Mouse (Mus musculus) MEL (cell line): ENCODE results near the gene Zfp768. TPM values are rescaled to one million over a fixed set of nuclear protein-coding genes. Genes with fewer than 3 reads are reported as not detected.
A peak's percentile ranks its signal among the peaks of the same experiment; 100 is the strongest.
"Not testable (repeated sequence)": the region's sequence is repeated elsewhere in the genome, so short reads cannot be mapped to it uniquely, and the experiment has no call there.

Experiments used
- DNase-seq: peaks from one replicate; pipeline ENCODE4 v3.0.0; 2011; ENCODE audit warnings: low read depth, low spot score
- H3K27ac ChIP-seq: 2 replicates; pipeline ENCODE4 v1.5.1; 2012; ENCODE audit warnings: low read depth, mild to moderate bottlenecking, control low read depth, low read length, moderate library complexity; ENCODE audit not compliant: control insufficient read depth
- H3K27me3 ChIP-seq, 2 experiments: fragments of 150-350 bp in 1 of 2; sonication (generic) in 1 of 2; 2 replicates each; pipeline ENCODE4 v1.6.1; 2012; ENCODE audit warnings: low read length in 2 of 2, mild to moderate bottlenecking in 2 of 2, improper control_type of control experiment in 1 of 2, moderate library complexity in 1 of 2; ENCODE audit not compliant: insufficient read depth in 2 of 2, control insufficient read depth in 1 of 2
- H3K36me3 ChIP-seq, 2 experiments: 2 replicates each; pipeline ENCODE4 v1.6.1; 2012 to 2014; ENCODE audit warnings: low read length in 2 of 2, improper control_type of control experiment in 1 of 2, inconsistent platforms in 1 of 2, mild to moderate bottlenecking in 1 of 2; ENCODE audit not compliant: insufficient read depth in 2 of 2, control insufficient read depth in 1 of 2
- H3K4me1 ChIP-seq, 2 experiments: fragments of 150-350 bp in 1 of 2; sonication (generic) in 1 of 2; 2 replicates each; pipeline ENCODE4 v1.6.1; 2012; ENCODE audit warnings: low read length in 2 of 2, improper control_type of control experiment in 1 of 2, mild to moderate bottlenecking in 1 of 2; ENCODE audit not compliant: insufficient read depth in 2 of 2, control insufficient read depth in 1 of 2
- H3K4me3 ChIP-seq, 2 experiments: fragments of 150-350 bp in 1 of 2; sonication (generic) in 1 of 2; 2 replicates each; pipeline ENCODE4 v1.5.1; 2012; ENCODE audit warnings: low read depth in 2 of 2, low read length in 2 of 2, mild to moderate bottlenecking in 2 of 2, moderate library complexity in 2 of 2, control low read depth in 1 of 2, improper control_type of control experiment in 1 of 2; ENCODE audit not compliant: control insufficient read depth in 1 of 2, insufficient read depth in 1 of 2
- H3K79me2 ChIP-seq: 2 replicates; pipeline ENCODE4 v1.6.1; 2012; ENCODE audit warnings: mild to moderate bottlenecking, low read length, moderate library complexity; ENCODE audit not compliant: control insufficient read depth, poor library complexity, insufficient read depth
- H3K9ac ChIP-seq: 2 replicates; pipeline ENCODE4 v1.6.1; 2012; ENCODE audit warnings: low read depth, mild to moderate bottlenecking, control low read depth, low read length, moderate library complexity; ENCODE audit not compliant: control insufficient read depth, poor library complexity, severe bottlenecking
- H3K9me3 ChIP-seq: fragments of 150-350 bp; sonication (generic); replicated peaks from 2 replicates; pipeline ENCODE4 v1.6.1; 2012; ENCODE audit warnings: mild to moderate bottlenecking, low read length, improper control_type of control experiment, moderate library complexity; ENCODE audit not compliant: insufficient read depth
- BHLHE40 ChIP-seq: IDR thresholded peaks from 2 replicates; pipeline ENCODE4 v1.6.1; 2012; ENCODE audit warnings: low read depth, mild to moderate bottlenecking, inconsistent platforms, low read length, improper control_type of control experiment, borderline replicate concordance
- CHD2 ChIP-seq: IDR thresholded peaks from 2 replicates; pipeline ENCODE4 v1.6.1; 2011; ENCODE audit warnings: low read length, improper control_type of control experiment
- CTCF ChIP-seq, 3 experiments: IDR thresholded peaks in 2 of 3; conservative IDR thresholded peaks in 1 of 3; 2 replicates each; pipeline ENCODE4 v1.5.1; 2011 to 2012; ENCODE audit warnings: low read length in 3 of 3, low read depth in 2 of 3, mild to moderate bottlenecking in 2 of 3, improper control_type of control experiment in 1 of 3, inconsistent platforms in 1 of 3, mixed read lengths in 1 of 3, moderate library complexity in 1 of 3; ENCODE audit not compliant: control insufficient read depth in 1 of 3, insufficient read depth in 1 of 3, poor library complexity in 1 of 3, severe bottlenecking in 1 of 3
- GATA1 ChIP-seq: IDR thresholded peaks from 2 replicates; pipeline ENCODE4 v1.6.1; 2011; ENCODE audit warnings: low read depth, low read length, improper control_type of control experiment
- HCFC1 ChIP-seq: IDR thresholded peaks from 2 replicates; pipeline ENCODE4 v1.6.1; 2012; ENCODE audit warnings: low read depth, mild to moderate bottlenecking, inconsistent platforms, low read length, improper control_type of control experiment, moderate library complexity
- MAX ChIP-seq: IDR thresholded peaks from 2 replicates; pipeline ENCODE4 v1.6.1; 2011; ENCODE audit warnings: low read length, improper control_type of control experiment
- MXI1 ChIP-seq: IDR thresholded peaks from 2 replicates; pipeline ENCODE4 v1.6.1; 2011; ENCODE audit warnings: mild to moderate bottlenecking, low read depth, low read length, improper control_type of control experiment
- POLR2A ChIP-seq, 2 experiments: IDR thresholded peaks; 2 replicates each; pipeline ENCODE4 v1.6.1; 2011 to 2012; ENCODE audit warnings: low read length in 2 of 2, mild to moderate bottlenecking in 2 of 2, control low read depth in 1 of 2, improper control_type of control experiment in 1 of 2, low read depth in 1 of 2, moderate library complexity in 1 of 2; ENCODE audit not compliant: control insufficient read depth in 1 of 2, insufficient read depth in 1 of 2, poor library complexity in 1 of 2
- POLR2AphosphoS2 ChIP-seq: IDR thresholded peaks from 2 replicates; pipeline ENCODE4 v1.6.1; 2011; ENCODE audit warnings: low read length, improper control_type of control experiment
- RAD21 ChIP-seq: IDR thresholded peaks from 2 replicates; pipeline ENCODE4 v1.6.1; 2011; ENCODE audit warnings: mild to moderate bottlenecking, low read depth, low read length, improper control_type of control experiment
- SIN3A ChIP-seq: IDR thresholded peaks from 2 replicates; pipeline ENCODE4 v1.6.1; 2012; ENCODE audit warnings: low read length, improper control_type of control experiment, inconsistent platforms
- SMC3 ChIP-seq: IDR thresholded peaks from 2 replicates; pipeline ENCODE4 v1.6.1; 2011; ENCODE audit warnings: low read depth, low read length, improper control_type of control experiment
- TBP ChIP-seq: IDR thresholded peaks from 2 replicates; pipeline ENCODE4 v1.8.0; 2011; ENCODE audit warnings: low read depth, low read length, improper control_type of control experiment
- UBTF ChIP-seq: IDR thresholded peaks from 2 replicates; pipeline ENCODE4 v1.6.1; 2012; ENCODE audit warnings: low read depth, mild to moderate bottlenecking, inconsistent platforms, low read length, improper control_type of control experiment, moderate library complexity, borderline replicate concordance; ENCODE audit not compliant: insufficient read depth
- USF1 ChIP-seq: IDR thresholded peaks from 2 replicates; pipeline ENCODE4 v1.6.1; 2014; ENCODE audit warnings: low read depth, mild to moderate bottlenecking, inconsistent platforms, low read length, improper control_type of control experiment, moderate library complexity
- ZC3H11A ChIP-seq: IDR thresholded peaks from 2 replicates; pipeline ENCODE4 v1.6.1; 2012; ENCODE audit warnings: low read depth, mild to moderate bottlenecking, inconsistent platforms, low read length, improper control_type of control experiment
- ZKSCAN1 ChIP-seq: IDR thresholded peaks from 2 replicates; pipeline ENCODE4 v1.6.1; 2012; ENCODE audit warnings: low read depth, mild to moderate bottlenecking, inconsistent platforms, low read length, improper control_type of control experiment, moderate library complexity
- polyA plus RNA-seq, 2 experiments: library from polyadenylated mRNA; stranded (reverse) in 1 of 2; unstranded in 1 of 2; fragments of >175 nt in 1 of 2; fragments of >200 nt in 1 of 2; gene quantifications; 2 replicates each; pipeline versions ENCODE4 v1.2.1 to v1.2.4; 2012; ENCODE audit warnings: low replicate concordance in 2 of 2, low read depth in 1 of 2; ENCODE audit not compliant: insufficient read length in 2 of 2, insufficient read depth in 1 of 2, missing spikeins in 1 of 2
- total RNA-seq: library from RNA; depleted of rRNA; stranded (reverse); fragments of 300-350 nt; gene quantifications from 2 replicates; pipeline ENCODE4 v1.2.3, GENCODE M21; 2012

Gene Zfp768
- total and polyA plus RNA-seq, 3 experiments = 5.4 to 12.0 TPM; not detected in 1

DNA sequence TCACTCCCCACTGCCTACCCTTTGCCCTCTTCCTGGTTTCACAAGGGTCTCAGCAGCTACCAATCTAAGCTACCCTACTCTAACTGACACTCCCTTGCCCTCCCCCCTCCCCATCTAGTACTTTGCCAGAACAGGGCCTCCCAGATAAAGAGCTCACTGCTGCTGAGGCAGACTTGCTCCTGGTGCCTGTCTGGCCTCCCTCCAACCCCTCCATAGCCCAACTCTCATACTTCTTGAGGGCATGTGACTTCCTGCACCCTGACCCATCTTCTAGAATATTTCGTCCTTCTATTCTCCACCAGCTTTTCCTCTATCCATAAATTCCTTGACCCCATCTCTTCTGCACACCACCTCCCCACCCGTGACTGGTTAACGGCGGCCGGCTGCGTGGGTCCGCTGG is 2.5 kb downstream of the Zfp768 start:
- no peak overlapping the region for H3K27ac ChIP-seq
- TF ChIP-seq TBP (no peak), CTCF (IDR thresholded peaks at IDR 0.05 in 2 of 3, conservative IDR thresholded peaks at IDR 0.05 in 1 of 3; ENCODE audit: control insufficient read depth in 1 of 3, insufficient read depth in 1 of 3, low read depth in 2 of 3, low read length in 3 of 3, poor library complexity in 1 of 3, severe bottlenecking in 1 of 3) (no peak), POLR2AphosphoS2 (peak; percentile 70; the same call in 1 of the 2 replicates), CHD2 (no peak), UBTF (no peak), USF1 (peak; percentile 68; the same call in 1 of the 2 replicates), HCFC1 (no peak)
- peaks cover 5 to 9% of the 10 kb centered on the region in 2 experiments; a peak in 3 of 4 replicates for H3K4me1 ChIP-seq
- no peak for DNase-seq
- H3K4me3 ChIP-seq = no peak overlapping the region
- H3K36me3 ChIP-seq = 0 out of 4 replicates have a peak, but pooled peaks cover 0 to 3% of the 10 kb centered on the region in 2 experiments
- no peaks in the 10 kb centered on the region for H3K9me3 ChIP-seq
- H3K27me3 ChIP-seq = no peaks in the 10 kb centered on the region
- no peak overlapping the region for H3K9ac ChIP-seq
- peaks cover 5% of the 10 kb centered on the region; the same call in 1 of the 2 replicates for H3K79me2 ChIP-seq

DNA sequence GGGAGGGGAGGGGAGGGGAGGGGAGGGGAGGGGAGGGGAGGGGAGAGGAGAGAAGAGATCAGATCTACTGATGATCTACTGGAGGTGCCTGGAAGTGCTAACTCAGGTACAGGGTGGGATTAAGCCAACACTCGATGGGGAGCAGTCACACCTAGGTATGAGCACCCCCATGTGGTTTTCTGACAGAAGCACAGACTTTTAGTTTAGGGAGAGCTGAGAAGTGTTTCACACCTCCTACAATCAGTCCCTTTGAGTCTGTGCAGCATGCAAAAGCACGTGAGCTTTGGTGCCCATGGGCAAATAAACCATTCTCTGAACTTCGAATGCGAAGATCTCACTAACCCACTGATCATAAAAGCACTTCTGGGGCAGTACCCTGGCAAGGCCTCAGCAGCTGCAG is 3.1 kb downstream of the Zfp768 start:
- Histone ChIP-seq H3K9ac (no peak overlapping the region), H3K36me3 (0 out of 4 replicates have a peak, but pooled peaks cover 0 to 3% of the 10 kb centered on the region in 2 experiments), H3K27ac (no peak overlapping the region), H3K4me1 (peaks cover 5 to 9% of the 10 kb centered on the region in 2 experiments; a peak in 3 of 4 replicates), H3K79me2 (peaks cover 5% of the 10 kb centered on the region; the same call in 1 of the 2 replicates), H3K27me3 (no peaks in the 10 kb centered on the region), H3K4me3 (no peak overlapping the region), H3K9me3 (no peaks in the 10 kb centered on the region)
- TF ChIP-seq RAD21 = peak; percentile 66
- no peak for TF ChIP-seq POLR2A (IDR thresholded peaks at IDR 0.05; ENCODE audit: control insufficient read depth in 1 of 2, insufficient read depth in 1 of 2, low read depth in 1 of 2, low read length in 2 of 2, poor library complexity in 1 of 2)
- TF ChIP-seq MXI1 = 0 out of 2 replicates have a peak, but pooled peaks have one; percentile 33
- TF ChIP-seq GATA1 = no peak
- peak; percentile 58 for TF ChIP-seq MAX
- TF ChIP-seq BHLHE40 = no peak
- peak; percentile 22 to 72 (median 47) for TF ChIP-seq CTCF (IDR thresholded peaks at IDR 0.05 in 2 of 3, conservative IDR thresholded peaks at IDR 0.05 in 1 of 3; ENCODE audit: control insufficient read depth in 1 of 3, insufficient read depth in 1 of 3, low read depth in 2 of 3, low read length in 3 of 3, poor library complexity in 1 of 3, severe bottlenecking in 1 of 3)
- peak; percentile 57 for TF ChIP-seq SMC3
- 0 out of 2 replicates have a peak, but pooled peaks have one; percentile 16 for TF ChIP-seq ZC3H11A
- no peak for TF ChIP-seq ZKSCAN1
- TF ChIP-seq CHD2 = no peak
- TF ChIP-seq SIN3A = peak; percentile 42
- DNase-seq = peak; percentile 64

DNA sequence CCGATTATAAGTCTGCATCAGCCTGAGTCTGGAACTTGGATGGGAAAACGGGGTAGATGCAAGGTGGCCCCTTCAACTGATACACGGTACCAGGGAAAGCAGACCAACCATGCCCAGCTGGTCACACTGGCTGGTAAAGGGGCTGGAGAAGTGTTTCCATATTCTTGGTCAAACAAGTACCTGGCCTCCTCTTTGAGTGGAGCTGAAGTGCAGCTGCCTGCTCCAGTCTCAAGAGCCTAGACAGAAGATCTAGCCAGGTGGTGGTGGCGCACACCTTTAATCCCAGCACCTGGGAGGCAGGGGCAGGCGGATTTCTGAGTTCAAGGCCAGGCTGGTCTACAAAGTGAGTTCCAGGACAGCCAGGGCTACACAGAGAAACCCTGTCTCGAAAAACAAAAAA is 3.5 kb downstream of the Zfp768 start:
- not testable (repeated sequence) for DNase-seq, H3K4me1 ChIP-seq, H3K4me3 ChIP-seq, H3K79me2 ChIP-seq, H3K27ac ChIP-seq, H3K9me3 ChIP-seq, H3K27me3 ChIP-seq, H3K36me3 ChIP-seq, H3K9ac ChIP-seq
